Mouse (Mus musculus) CH12.LX (cell line): Measurements from ENCODE around the gene Tmc3.

Source experiments
- CTCF ChIP-seq, 2 experiments: IDR thresholded peaks in 1 of 2; conservative IDR thresholded peaks in 1 of 2; 2 replicates each; pipeline ENCODE4 v1.5.1; 2011 to 2012; ENCODE audit warnings: low read depth in 2 of 2, low read length in 2 of 2, improper control_type of control experiment in 1 of 2, inconsistent platforms in 1 of 2, mild to moderate bottlenecking in 1 of 2, moderate library complexity in 1 of 2
- ELF1 ChIP-seq: IDR thresholded peaks from 2 replicates; pipeline ENCODE4 v1.6.1; 2014; ENCODE audit warnings: low read depth, mild to moderate bottlenecking, inconsistent platforms, low read length, improper control_type of control experiment
- MAFK ChIP-seq: IDR thresholded peaks from 2 replicates; pipeline ENCODE4 v1.6.1; 2011; ENCODE audit warnings: low read length, improper control_type of control experiment; ENCODE audit not compliant: insufficient replicate concordance
- MXI1 ChIP-seq: IDR thresholded peaks from 2 replicates; pipeline ENCODE4 v1.6.1; 2011; ENCODE audit warnings: mild to moderate bottlenecking, low read depth, low read length, improper control_type of control experiment
- POLR2A ChIP-seq: IDR thresholded peaks from 2 replicates; pipeline ENCODE4 v1.6.1; 2011; ENCODE audit warnings: low read depth, mild to moderate bottlenecking, improper control_type of control experiment, low read length
- SIN3A ChIP-seq: IDR thresholded peaks from 2 replicates; pipeline ENCODE4 v1.6.1; 2012; ENCODE audit warnings: low read length, improper control_type of control experiment, inconsistent platforms
- TCF12 ChIP-seq: IDR thresholded peaks from 2 replicates; pipeline ENCODE4 v1.6.1; 2014; ENCODE audit warnings: low read depth, mild to moderate bottlenecking, inconsistent platforms, low read length, improper control_type of control experiment
- UBTF ChIP-seq: IDR thresholded peaks from 2 replicates; pipeline ENCODE4 v1.6.1; 2012; ENCODE audit warnings: low read depth, mild to moderate bottlenecking, inconsistent platforms, low read length, improper control_type of control experiment, moderate library complexity
- ZNF384 ChIP-seq: IDR thresholded peaks from 2 replicates; pipeline ENCODE4 v1.6.1; 2012; ENCODE audit warnings: low read depth, low read length, improper control_type of control experiment, inconsistent platforms

DNA sequence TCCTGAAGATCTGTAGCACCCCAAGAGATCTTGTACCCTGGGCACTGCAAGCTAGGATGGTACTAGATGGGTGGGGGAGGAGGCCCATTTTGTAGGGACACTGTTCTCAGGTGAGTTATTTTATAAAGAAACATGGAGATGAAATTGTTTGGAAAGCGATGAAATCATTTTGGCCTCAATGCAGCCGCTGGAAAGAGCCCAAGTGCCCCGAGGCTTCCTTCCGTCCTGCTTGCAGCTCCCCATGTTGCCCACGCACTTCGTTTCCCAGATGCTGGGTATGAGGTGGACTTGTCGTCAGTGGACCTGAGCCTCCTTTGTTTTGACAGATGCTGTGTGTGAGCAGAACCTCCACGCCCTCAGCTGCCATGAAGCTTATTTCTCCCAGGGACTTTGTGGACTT lies 51.7 kb downstream of the Tmc3 start:
- TF ChIP-seq MAFK = no peak
- no peak for TF ChIP-seq TCF12
- TF ChIP-seq ELF1 = no peak
- no peak for TF ChIP-seq MXI1
- no peak for TF ChIP-seq POLR2A
- TF ChIP-seq ZNF384 = no peak
- no peak for TF ChIP-seq CTCF (conservative IDR thresholded peaks at IDR 0.05 in 1 of 2, IDR thresholded peaks at IDR 0.05 in 1 of 2; ENCODE audit: low read depth in 2 of 2, low read length in 2 of 2)
- no peak for TF ChIP-seq UBTF
- no peak for TF ChIP-seq SIN3A
